Mouse (Mus musculus): ENCODE measurements around the gene Ascc1.

GRCm38 (mm10) chr10:59967309-59967942 lies 35.2 kb upstream of the Ascc1 start:
- TF ChIP-seq CTCF (IDR thresholded peaks at IDR 0.05; ENCODE audit: low read depth, low read length) (no peak), POLR2A (IDR thresholded peaks at IDR 0.05; ENCODE audit: borderline replicate concordance, low read depth, low read length) (no peak)

Data from bone marrow macrophage, adult 2 months (primary cell).